Mouse (Mus musculus) spleen, postnatal 36 days (tissue): ENCODE data around the gene Ppard.

Experiments used
- DNase-seq, 2 experiments: peaks; one replicate each; pipeline ENCODE4 v3.0.0; 2022; ENCODE audit warnings: low spot score in 2 of 2, mixed read lengths in 1 of 2

Gene Ppard

GRCm38 (mm10) chr17:28223561-28224391, 8.7 kb upstream of the Ppard start:
- DNase-seq: peak; percentile 95

GRCm38 (mm10) chr17:28224615-28225014, 7.9 kb upstream of the Ppard start:
- DNase-seq: no peak

GRCm38 (mm10) chr17:28226014-28226413, 6.5 kb upstream of the Ppard start:
- DNase-seq: peak; percentile 82 to 85

- DNase-seq: no peak
These were observed 2.0 kb upstream of the Ppard start for GRCm38 (mm10) chr17:28230486-28230885.

GRCm38 (mm10) chr17:28231026-28231736, 1.3 kb upstream of the Ppard start:
- DNase-seq: no peak

GRCm38 (mm10) chr17:28233091-28233731, 711 bp downstream of the Ppard start:
- DNase-seq: peak; percentile 40 to 54

- DNase-seq: no peak
These were observed 2.1 kb downstream of the Ppard start for GRCm38 (mm10) chr17:28234641-28235040.

GRCm38 (mm10) chr17:28235982-28236635, 3.6 kb downstream of the Ppard start:
- no peak for DNase-seq

GRCm38 (mm10) chr17:28236636-28237015, 4.1 kb downstream of the Ppard start:
- no peak for DNase-seq

GRCm38 (mm10) chr17:28237362-28237761, 4.9 kb downstream of the Ppard start:
- no peak for DNase-seq

- DNase-seq: no peak
These were observed 5.4 kb downstream of the Ppard start for GRCm38 (mm10) chr17:28237874-28238273.

GRCm38 (mm10) chr17:28240846-28241245, 8.3 kb downstream of the Ppard start:
- no peak for DNase-seq

GRCm38 (mm10) chr17:28242296-28242695, 9.8 kb downstream of the Ppard start:
- no peak for DNase-seq

GRCm38 (mm10) chr17:28244214-28244613, 11.7 kb downstream of the Ppard start:
- DNase-seq: no peak

- DNase-seq: no peak
These were observed 12.2 kb downstream of the Ppard start for GRCm38 (mm10) chr17:28244714-28245113.

- no peak for DNase-seq
These were observed 14.1 kb downstream of the Ppard start for GRCm38 (mm10) chr17:28246640-28247039.

GRCm38 (mm10) chr17:28247613-28248012, 15.1 kb downstream of the Ppard start:
- DNase-seq: peak; percentile 43 to 56

- no peak for DNase-seq
These were observed 16.6 kb downstream of the Ppard start for GRCm38 (mm10) chr17:28249062-28249461.

GRCm38 (mm10) chr17:28251579-28252280, 19.2 kb downstream of the Ppard start:
- DNase-seq: no peak

- no peak for DNase-seq
These were observed 19.8 kb downstream of the Ppard start for GRCm38 (mm10) chr17:28252281-28252648.

- no peak for DNase-seq
These were observed 20.7 kb downstream of the Ppard start for GRCm38 (mm10) chr17:28253216-28253615.
